Mouse (Mus musculus): Measurements from ENCODE around the gene Vmn1r176. TPM values are rescaled to one million over a fixed set of nuclear protein-coding genes. Genes with fewer than 3 reads are reported as not detected.
"Not testable (repeated sequence)": the region's sequence is repeated elsewhere in the genome, so short reads cannot be mapped to it uniquely, and the experiment has no call there.

The Vmn1r176 gene
- not detected in 2 replicates for polyA plus RNA-seq (2014; fragmentation: Nextera tagmentation; extraction: Ambion mirVana)

GRCm38 (mm10) chr7:23837272-23837671 lies at the start of gene Vmn1r176:
TSS of gene Vmn1r176 (minus strand) at chr7:23837372.
- not testable (repeated sequence) for H3K36me3 ChIP-seq (ENCODE audit: control insufficient read depth, insufficient read depth, low read length); H3K9ac ChIP-seq (ENCODE audit: low read length); H3K4me3 ChIP-seq (ENCODE audit: control insufficient read depth in 1 of 2, insufficient read depth in 1 of 2, low read depth in 1 of 2, low read length in 2 of 2); H3K9me3 ChIP-seq (ENCODE audit: control insufficient read depth, low read length); H3K27ac ChIP-seq (replicated peaks in 1 of 2; ENCODE audit: control insufficient read depth in 1 of 2, insufficient read depth in 1 of 2, low read depth in 2 of 2, low read length in 2 of 2); ATAC-seq (ENCODE audit: insufficient number of reproducible peaks, insufficient read depth, low FRiP score, low read depth); H3K27me3 ChIP-seq (ENCODE audit: control insufficient read depth, insufficient read depth, low read length); H3K4me2 ChIP-seq (ENCODE audit: low read length); H3K4me1 ChIP-seq (ENCODE audit: control insufficient read depth in 2 of 2, insufficient read depth in 2 of 2, low read length in 2 of 2)
- no CpG with 5 or more reads among the region's 1 CpGs for WGBS

GRCm38 (mm10) chr7:23876918-23877317 lies 39.7 kb upstream of the Vmn1r176 start:
- H3K9ac ChIP-seq (ENCODE audit: low read length); H3K4me3 ChIP-seq (ENCODE audit: control insufficient read depth in 1 of 2, insufficient read depth in 1 of 2, low read depth in 1 of 2, low read length in 2 of 2); H3K27ac ChIP-seq (replicated peaks in 1 of 2; ENCODE audit: control insufficient read depth in 1 of 2, insufficient read depth in 1 of 2, low read depth in 2 of 2, low read length in 2 of 2); H3K27me3 ChIP-seq (ENCODE audit: control insufficient read depth, insufficient read depth, low read length); H3K36me3 ChIP-seq (ENCODE audit: control insufficient read depth, insufficient read depth, low read length); H3K9me3 ChIP-seq (ENCODE audit: control insufficient read depth, low read length); H3K4me1 ChIP-seq (ENCODE audit: control insufficient read depth in 2 of 2, insufficient read depth in 2 of 2, low read length in 2 of 2); ATAC-seq (ENCODE audit: insufficient number of reproducible peaks, insufficient read depth, low FRiP score, low read depth); H3K4me2 ChIP-seq (ENCODE audit: low read length): not testable (repeated sequence)
- 71% methylated on average over 2 of the region's 4 CpGs for WGBS

- not testable (repeated sequence) for H3K4me2 ChIP-seq (ENCODE audit: low read length); H3K9me3 ChIP-seq (ENCODE audit: control insufficient read depth, low read length); ATAC-seq (ENCODE audit: insufficient number of reproducible peaks, insufficient read depth, low FRiP score, low read depth); H3K36me3 ChIP-seq (ENCODE audit: control insufficient read depth, insufficient read depth, low read length); H3K9ac ChIP-seq (ENCODE audit: low read length); H3K27ac ChIP-seq (replicated peaks in 1 of 2; ENCODE audit: control insufficient read depth in 1 of 2, insufficient read depth in 1 of 2, low read depth in 2 of 2, low read length in 2 of 2); H3K4me3 ChIP-seq (ENCODE audit: control insufficient read depth in 1 of 2, insufficient read depth in 1 of 2, low read depth in 1 of 2, low read length in 2 of 2); H3K27me3 ChIP-seq (ENCODE audit: control insufficient read depth, insufficient read depth, low read length); H3K4me1 ChIP-seq (ENCODE audit: control insufficient read depth in 2 of 2, insufficient read depth in 2 of 2, low read length in 2 of 2)
- 10% methylated on average over 1 of the region's 1 CpGs for WGBS
These were observed 29.2 kb upstream of the Vmn1r176 start, which contains the start of gene Vmn1r177 for GRCm38 (mm10) chr7:23866349-23866748. TSS of gene Vmn1r177 (minus strand) at chr7:23866449.

- H3K36me3 ChIP-seq (ENCODE audit: control insufficient read depth, insufficient read depth, low read length); H3K4me3 ChIP-seq (ENCODE audit: control insufficient read depth in 1 of 2, insufficient read depth in 1 of 2, low read depth in 1 of 2, low read length in 2 of 2); H3K27me3 ChIP-seq (ENCODE audit: control insufficient read depth, insufficient read depth, low read length): not testable (repeated sequence)
These were observed 26.6 kb downstream of the Vmn1r176 start, which contains the start of gene Vmn1r175 for GRCm38 (mm10) chr7:23810543-23810942. TSS of gene Vmn1r175 (minus strand) at chr7:23810643.

GRCm38 (mm10) chr7:23784526-23784925 lies 52.6 kb downstream of the Vmn1r176 start:
- ATAC-seq (ENCODE audit: insufficient number of reproducible peaks, insufficient read depth, low FRiP score, low read depth): no peak
- H3K4me3 ChIP-seq (ENCODE audit: control insufficient read depth in 1 of 2, insufficient read depth in 1 of 2, low read depth in 1 of 2, low read length in 2 of 2): no peak overlapping the region
- WGBS: 66% methylated on average over 6 of the region's 6 CpGs
- H3K9ac ChIP-seq (ENCODE audit: low read length): no peak overlapping the region
- no peaks in the 10 kb centered on the region for H3K4me1 ChIP-seq (ENCODE audit: control insufficient read depth in 2 of 2, insufficient read depth in 2 of 2, low read length in 2 of 2)
- no peaks in the 10 kb centered on the region for H3K27me3 ChIP-seq (ENCODE audit: control insufficient read depth, insufficient read depth, low read length)
- H3K9me3 ChIP-seq (ENCODE audit: control insufficient read depth, low read length): peaks cover 46% of the 10 kb centered on the region
- no peak overlapping the region for H3K4me2 ChIP-seq (ENCODE audit: low read length)
- no peaks in the 10 kb centered on the region for H3K36me3 ChIP-seq (ENCODE audit: control insufficient read depth, insufficient read depth, low read length)
- no peak overlapping the region for H3K27ac ChIP-seq (replicated peaks in 1 of 2; ENCODE audit: control insufficient read depth in 1 of 2, insufficient read depth in 1 of 2, low read depth in 2 of 2, low read length in 2 of 2)

More at GRCm38 (mm10) chr7:23810543-23810942, 26.6 kb downstream of the Vmn1r176 start, which contains the start of gene Vmn1r175:
- H3K4me2 ChIP-seq (ENCODE audit: low read length); H3K9ac ChIP-seq (ENCODE audit: low read length); ATAC-seq (ENCODE audit: insufficient number of reproducible peaks, insufficient read depth, low FRiP score, low read depth); H3K27ac ChIP-seq (replicated peaks in 1 of 2; ENCODE audit: control insufficient read depth in 1 of 2, insufficient read depth in 1 of 2, low read depth in 2 of 2, low read length in 2 of 2); H3K4me1 ChIP-seq (ENCODE audit: control insufficient read depth in 2 of 2, insufficient read depth in 2 of 2, low read length in 2 of 2); H3K9me3 ChIP-seq (ENCODE audit: control insufficient read depth, low read length): not testable (repeated sequence)

Other genes with a start within 250 kb of the Vmn1r176 start
- gene Vmn1r170, start 231.2 kb downstream of the Vmn1r176 start, polyA plus RNA-seq (2014; fragmentation: Nextera tagmentation; extraction: Ambion mirVana): not detected in 2 replicates
- not detected in 2 replicates for gene Vmn1r171, start 206.7 kb downstream of the Vmn1r176 start, polyA plus RNA-seq (2014; fragmentation: Nextera tagmentation; extraction: Ambion mirVana)
- gene Vmn1r172, start 179.1 kb downstream of the Vmn1r176 start, polyA plus RNA-seq (2014; fragmentation: Nextera tagmentation; extraction: Ambion mirVana): not detected in 2 replicates
- gene Vmn1r173, start 136.7 kb downstream of the Vmn1r176 start, polyA plus RNA-seq (2014; fragmentation: Nextera tagmentation; extraction: Ambion mirVana): not detected in 2 replicates
- gene Vmn1r174, start 85.1 kb downstream of the Vmn1r176 start, polyA plus RNA-seq (2014; fragmentation: Nextera tagmentation; extraction: Ambion mirVana): not detected in 2 replicates
- gene Vmn1r175, start 26.7 kb downstream of the Vmn1r176 start, polyA plus RNA-seq (2014; fragmentation: Nextera tagmentation; extraction: Ambion mirVana): not detected in 2 replicates
- gene Vmn1r177, start 29.1 kb upstream of the Vmn1r176 start, polyA plus RNA-seq (2014; fragmentation: Nextera tagmentation; extraction: Ambion mirVana): not detected in 2 replicates
- gene Vmn1r178, start 54.6 kb upstream of the Vmn1r176 start, polyA plus RNA-seq (2014; fragmentation: Nextera tagmentation; extraction: Ambion mirVana): not detected in 2 replicates
- not detected in 2 replicates for gene Vmn1r179, start 89.6 kb upstream of the Vmn1r176 start, polyA plus RNA-seq (2014; fragmentation: Nextera tagmentation; extraction: Ambion mirVana)
- gene Vmn1r180, start 113.3 kb upstream of the Vmn1r176 start, polyA plus RNA-seq (2014; fragmentation: Nextera tagmentation; extraction: Ambion mirVana): not detected in 2 replicates
- gene Vmn1r181, start 137.2 kb upstream of the Vmn1r176 start, polyA plus RNA-seq (2014; fragmentation: Nextera tagmentation; extraction: Ambion mirVana): not detected in 2 replicates
- not detected in 2 replicates for gene V1rd19, start 164.3 kb upstream of the Vmn1r176 start, polyA plus RNA-seq (2014; fragmentation: Nextera tagmentation; extraction: Ambion mirVana)
- gene Vmn1r183, start 215.9 kb upstream of the Vmn1r176 start, polyA plus RNA-seq (2014; fragmentation: Nextera tagmentation; extraction: Ambion mirVana): not detected in 2 replicates
- gene Zfp180, start 244.6 kb upstream of the Vmn1r176 start, polyA plus RNA-seq (2014; fragmentation: Nextera tagmentation; extraction: Ambion mirVana): 13.5 and 14.8 TPM in 2 replicates